In the genomic region with DNA sequence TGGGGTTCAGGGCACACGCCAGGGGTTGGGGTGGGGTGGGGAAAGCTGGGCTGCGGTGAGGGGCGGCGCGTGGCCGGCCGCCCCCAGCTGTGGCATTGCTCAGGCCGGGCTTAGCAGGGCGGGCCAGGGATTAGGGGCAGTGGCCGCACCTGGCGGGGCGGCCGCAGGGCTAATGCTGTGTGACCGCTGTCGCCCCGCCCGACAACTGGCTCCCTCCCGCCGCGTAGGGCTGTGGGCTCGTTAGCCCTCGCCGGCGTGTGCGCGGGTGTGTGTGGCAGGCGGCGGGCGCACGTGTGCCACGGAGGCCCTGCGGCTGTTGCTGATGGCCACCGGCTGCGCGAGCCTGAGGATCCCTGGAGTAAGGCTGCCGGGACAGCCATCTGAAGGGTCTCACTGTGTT, we compare ENCODE assay signal across 13 mouse cellular contexts. TPM values are rescaled to one million over a fixed set of nuclear protein-coding genes. Genes with fewer than 3 reads are reported as not detected.
DNase-seq lines count a peak whose midpoint lies in the region; ATAC-seq lines count a peak whose summit lies in the region.
"Had no signal": no experiment of that assay in that cellular context is flagged by ENCODE, and none has a peak within 500 bp of the region (broad histone marks: within the 10 kb centered on the region; RNA-seq: fewer than 3 reads in every experiment).

No protein-coding gene starts in this region.

- 4% methylated on average over 33 of the region's 36 CpGs for WGBS in neural tube, embryonic 11.5 days
- WGBS in forebrain, embryonic 15.5 days, result 2% methylated on average over 31 of the region's 36 CpGs
- under 1% methylated on average over 36 of the region's 36 CpGs for WGBS in midbrain, embryonic 10.5 days

- H3K4me2 ChIP-seq in neural tube, embryonic 11.5 days (ENCODE audit: low read depth), result peak overlapping the region; percentile 14; the same call in 1 of the 2 replicates
- peak overlapping the region; percentile 30 for H3K4me2 ChIP-seq in forebrain, embryonic 15.5 days (replicated peaks)
- H3K4me2 ChIP-seq: lung, embryonic 15.5 days had no signal

- H3K27ac ChIP-seq in neural tube, embryonic 11.5 days (ENCODE audit: low read depth, low read length), result no peak overlapping the region
- H3K27ac ChIP-seq in forebrain, embryonic 15.5 days (replicated peaks), result no peak overlapping the region
- H3K27ac ChIP-seq in midbrain, embryonic 10.5 days (replicated peaks), result no peak overlapping the region
- H3K27ac ChIP-seq: lung, embryonic 15.5 days had no signal

- H3K4me3 ChIP-seq in neural tube, embryonic 11.5 days (ENCODE audit: low read depth, low read length), result no peak overlapping the region
- H3K4me3 ChIP-seq in forebrain, embryonic 15.5 days, result no peak overlapping the region
- H3K4me3 ChIP-seq in midbrain, embryonic 10.5 days, result peak overlapping the region; percentile 39
- H3K4me3 ChIP-seq: lung, embryonic 15.5 days had no signal

- no peaks in the 10 kb centered on the region for H3K9me3 ChIP-seq in neural tube, embryonic 11.5 days (ENCODE audit: control insufficient read depth, low read length)
- H3K9me3 ChIP-seq in forebrain, embryonic 15.5 days, result no peaks in the 10 kb centered on the region
- H3K9me3 ChIP-seq in midbrain, embryonic 10.5 days (replicated peaks), result no peaks in the 10 kb centered on the region
- H3K9me3 ChIP-seq: lung, embryonic 15.5 days had no signal

- H3K36me3 ChIP-seq in neural tube, embryonic 11.5 days (ENCODE audit: control insufficient read depth, insufficient read depth, low read length), result no peaks in the 10 kb centered on the region
- no peaks in the 10 kb centered on the region for H3K36me3 ChIP-seq in forebrain, embryonic 15.5 days
- no peaks in the 10 kb centered on the region for H3K36me3 ChIP-seq in midbrain, embryonic 10.5 days
- H3K36me3 ChIP-seq: lung, embryonic 15.5 days had no signal

- DNase-seq in neural tube, embryonic 11.5 days (ENCODE audit: low spot score), result peak; percentile 25
- DNase-seq in neural tube, embryonic 10.5 days (ENCODE audit: extremely low spot score, low spot score), result no peak
- DNase-seq in midbrain, embryonic 10.5 days (ENCODE audit: low spot score), result peak; percentile 15
- DNase-seq in right cerebral cortex, postnatal 25 days, result peak; percentile 15
- DNase-seq in heart, postnatal 4 days, result no peak
- no peak for DNase-seq in ovary, postnatal 10 days (ENCODE audit: low spot score)
- DNase-seq: adrenal gland, postnatal 14 days; kidney, adult 11 months had no signal

- no peaks in the 10 kb centered on the region for H3K4me1 ChIP-seq in neural tube, embryonic 11.5 days (ENCODE audit: control insufficient read depth, insufficient read depth, low read length)
- no peaks in the 10 kb centered on the region; the same call in none of the 2 replicates for H3K4me1 ChIP-seq in forebrain, embryonic 15.5 days
- H3K4me1 ChIP-seq in midbrain, embryonic 10.5 days, result peaks cover 15% of the 10 kb centered on the region
- H3K4me1 ChIP-seq: lung, embryonic 15.5 days had no signal

- no peak for ATAC-seq in neural tube, embryonic 11.5 days (ENCODE audit: insufficient read depth, low FRiP score, low TSS enrichment)
- ATAC-seq in forebrain, embryonic 15.5 days (replicated peaks), result no peak
- no peak for ATAC-seq in erythroblast, adult 5-6 weeks (replicated peaks; ENCODE audit: low FRiP score, poor library complexity, severe bottlenecking)

- H3K9ac ChIP-seq in neural tube, embryonic 11.5 days (ENCODE audit: low read length), result peak overlapping the region; percentile 32; the same call in 1 of the 2 replicates
- H3K9ac ChIP-seq in forebrain, embryonic 15.5 days (replicated peaks), result no peak overlapping the region
- H3K9ac ChIP-seq: lung, embryonic 15.5 days had no signal

- H3K27me3 ChIP-seq in neural tube, embryonic 11.5 days (ENCODE audit: control insufficient read depth, insufficient read depth, low read length), result peaks cover 27% of the 10 kb centered on the region
- peaks cover 28% of the 10 kb centered on the region; the same call in 1 of the 2 replicates for H3K27me3 ChIP-seq in forebrain, embryonic 15.5 days
- H3K27me3 ChIP-seq in midbrain, embryonic 10.5 days (ENCODE audit: low read depth, poor library complexity, severe bottlenecking), result peaks cover 50% of the 10 kb centered on the region

RNA-seq across cellular contexts. Expression of gene Myod1, which starts 27.5 kb away (rescaled TPM):
- polyA plus RNA-seq in neural tube, embryonic 11.5 days (2014; fragmentation: Nextera tagmentation; extraction: Ambion mirVana), result 10.0 and 15.0 TPM in 2 replicates
- 0.09 TPM in 1 of 2 replicates, not detected in the other for polyA plus RNA-seq in forebrain, embryonic 15.5 days (2015; fragmentation: Nextera tagmentation; extraction: Ambion mirVana)
- polyA plus RNA-seq in midbrain, embryonic 10.5 days (2016; fragmentation: Nextera tagmentation; extraction: Ambion mirVana), result not detected in 2 replicates
- total RNA-seq in heart, postnatal 4 days (2021), result not detected
- total RNA-seq in erythroblast, adult 5-6 weeks (2015; ENCODE audit: low replicate concordance), result not detected in 2 replicates
- not detected in 2 replicates for total RNA-seq in erythroblast, adult 5-6 weeks (2017; ENCODE audit: low replicate concordance)
- total RNA-seq: adrenal gland, postnatal 14 days; CH12.LX; left cerebral cortex, postnatal 10 days had no signal

RNA-seq across cellular contexts. Expression of gene Kcnc1, which starts 47.5 kb away (rescaled TPM):
- polyA plus RNA-seq in neural tube, embryonic 11.5 days (2014; fragmentation: Nextera tagmentation; extraction: Ambion mirVana), result 1.6 and 3.7 TPM in 2 replicates
- 9.2 and 10.0 TPM in 2 replicates for polyA plus RNA-seq in forebrain, embryonic 15.5 days (2015; fragmentation: Nextera tagmentation; extraction: Ambion mirVana)
- 0.37 and 1.3 TPM in 2 replicates for polyA plus RNA-seq in midbrain, embryonic 10.5 days (2016; fragmentation: Nextera tagmentation; extraction: Ambion mirVana)
- total RNA-seq in heart, postnatal 4 days (2021), result under 1 TPM; 0.02 to 0.05 TPM
- not detected in 2 replicates for total RNA-seq in erythroblast, adult 5-6 weeks (2015; ENCODE audit: low replicate concordance)
- not detected in 2 replicates for total RNA-seq in erythroblast, adult 5-6 weeks (2017; ENCODE audit: low replicate concordance)

Comparison
In these comparisons a context has a peak if more than half of its experiments do, and no peak if none do; other contexts are left out.
1. DNase-seq: peak in neural tube, embryonic 11.5 days (single experiment), midbrain, embryonic 10.5 days (single experiment) and right cerebral cortex, postnatal 25 days (single experiment); none in neural tube, embryonic 10.5 days (single experiment), heart, postnatal 4 days (single experiment) and ovary, postnatal 10 days (single experiment).
2. RNA of gene Myod1, which starts 27.5 kb away (polyA plus RNA-seq): 10.0 to 15.0 TPM in neural tube, embryonic 11.5 days; 0.09 TPM in forebrain, embryonic 15.5 days and not detected in midbrain, embryonic 10.5 days; every median in the first group is over 10 times any median in the second.